29 mouse cellular contexts compared by ENCODE assay signal in the genomic region with DNA sequence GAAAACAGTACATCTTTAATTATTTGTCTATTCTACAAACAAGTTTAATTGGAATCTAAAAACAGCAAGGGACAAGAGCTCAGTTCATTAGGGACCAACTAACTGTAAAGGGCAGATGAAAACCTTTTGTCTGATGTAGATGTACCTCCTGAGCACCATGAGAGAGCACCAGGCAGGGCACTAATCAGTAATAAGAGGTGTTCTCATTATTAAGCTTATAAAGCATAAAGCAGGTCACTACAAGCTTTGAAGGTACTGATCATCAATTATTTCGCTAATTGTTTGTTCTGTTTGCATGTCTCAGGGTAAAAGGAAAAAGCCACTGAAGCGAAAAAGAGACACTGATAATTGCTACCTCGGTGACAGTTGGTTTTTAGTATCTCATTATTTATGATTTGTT.
DNase-seq lines count a peak whose midpoint lies in the region; ATAC-seq lines count a peak whose summit lies in the region.
"Had no signal": no experiment of that assay in that cellular context is flagged by ENCODE, and none has a peak within 500 bp of the region (broad histone marks: within the 10 kb centered on the region; RNA-seq: fewer than 3 reads in every experiment).

No protein-coding gene starts in this region.

- no peak overlapping the region for H3K4me3 ChIP-seq in forebrain, embryonic 11.5 days (ENCODE audit: low read depth, low read length)
- H3K4me3 ChIP-seq in forebrain, embryonic 15.5 days: no peak overlapping the region
- no peak overlapping the region for H3K4me3 ChIP-seq in neural tube, embryonic 13.5 days
- H3K4me3 ChIP-seq: embryonic facial prominence, embryonic 15.5 days; heart, embryonic 12.5 days; heart, embryonic 15.5 days; hindbrain, embryonic 10.5 days; hindbrain, embryonic 13.5 days; intestine, embryonic 15.5 days had no signal

- intact Hi-C loops in left cerebral cortex, postnatal 14 days (cut with DNase I): no loop called here

- no peak overlapping the region for H3K9ac ChIP-seq in forebrain, embryonic 11.5 days (ENCODE audit: low read length)
- H3K9ac ChIP-seq in forebrain, embryonic 15.5 days (replicated peaks): no peak overlapping the region
- no peak overlapping the region for H3K9ac ChIP-seq in neural tube, embryonic 13.5 days
- H3K9ac ChIP-seq: embryonic facial prominence, embryonic 15.5 days; heart, embryonic 12.5 days; heart, embryonic 15.5 days; hindbrain, embryonic 13.5 days; intestine, embryonic 15.5 days had no signal

- peak; percentile 86 for ATAC-seq in forebrain, embryonic 11.5 days (replicated peaks; ENCODE audit: low FRiP score)
- ATAC-seq in forebrain, embryonic 15.5 days (replicated peaks): no peak
- ATAC-seq in neural tube, embryonic 13.5 days (ENCODE audit: low read depth): peak; percentile 75; the same call in 1 of the 2 replicates
- ATAC-seq: forebrain, embryonic 16.5 days; hindbrain, embryonic 16.5 days; intestine, embryonic 15.5 days had no signal

- no peaks in the 10 kb centered on the region for H3K9me3 ChIP-seq in forebrain, embryonic 11.5 days (ENCODE audit: control insufficient read depth, low read length)
- H3K9me3 ChIP-seq in forebrain, embryonic 15.5 days: no peaks in the 10 kb centered on the region
- no peaks in the 10 kb centered on the region for H3K9me3 ChIP-seq in neural tube, embryonic 13.5 days
- H3K9me3 ChIP-seq: embryonic facial prominence, embryonic 15.5 days; G1E; heart, embryonic 12.5 days; heart, embryonic 15.5 days; hindbrain, embryonic 10.5 days; hindbrain, embryonic 13.5 days; intestine, embryonic 15.5 days had no signal

- WGBS in forebrain, embryonic 11.5 days: 62% methylated on average over 3 of the region's 3 CpGs
- 32% methylated on average over 3 of the region's 3 CpGs for WGBS in forebrain, embryonic 15.5 days
- 62% methylated on average over 3 of the region's 3 CpGs for WGBS in neural tube, embryonic 13.5 days

- no peaks in the 10 kb centered on the region for H3K4me1 ChIP-seq in forebrain, embryonic 11.5 days (replicated peaks; ENCODE audit: control insufficient read depth, insufficient read depth, low read length)
- H3K4me1 ChIP-seq in forebrain, embryonic 15.5 days: peaks cover 8% of the 10 kb centered on the region; the same call in 1 of the 2 replicates
- 0 out of 2 replicates have a peak, but pooled peaks cover 6% of the 10 kb centered on the region for H3K4me1 ChIP-seq in neural tube, embryonic 13.5 days (replicated peaks)
- H3K4me1 ChIP-seq: embryonic facial prominence, embryonic 15.5 days; heart, embryonic 12.5 days; hindbrain, embryonic 10.5 days; hindbrain, embryonic 13.5 days; intestine, embryonic 15.5 days had no signal

- no peaks in the 10 kb centered on the region for H3K36me3 ChIP-seq in forebrain, embryonic 11.5 days (ENCODE audit: control insufficient read depth, insufficient read depth, low read length)
- H3K36me3 ChIP-seq in forebrain, embryonic 15.5 days: no peaks in the 10 kb centered on the region
- H3K36me3 ChIP-seq in neural tube, embryonic 13.5 days: no peaks in the 10 kb centered on the region
- H3K36me3 ChIP-seq: embryonic facial prominence, embryonic 15.5 days; G1E; heart, embryonic 12.5 days; heart, embryonic 15.5 days; hindbrain, embryonic 10.5 days; hindbrain, embryonic 13.5 days; intestine, embryonic 15.5 days had no signal

- no peaks in the 10 kb centered on the region for H3K27me3 ChIP-seq in forebrain, embryonic 11.5 days (ENCODE audit: control insufficient read depth, insufficient read depth, low read length)
- no peaks in the 10 kb centered on the region for H3K27me3 ChIP-seq in forebrain, embryonic 15.5 days
- H3K27me3 ChIP-seq in neural tube, embryonic 13.5 days: no peaks in the 10 kb centered on the region
- H3K27me3 ChIP-seq: CH12.LX; embryonic facial prominence, embryonic 15.5 days; heart, embryonic 12.5 days; heart, embryonic 15.5 days; hindbrain, embryonic 13.5 days; intestine, embryonic 15.5 days had no signal

- no peak overlapping the region for H3K27ac ChIP-seq in forebrain, embryonic 11.5 days (ENCODE audit: low read depth, low read length)
- no peak overlapping the region for H3K27ac ChIP-seq in forebrain, embryonic 15.5 days (replicated peaks)
- H3K27ac ChIP-seq in neural tube, embryonic 13.5 days (replicated peaks): no peak overlapping the region
- H3K27ac ChIP-seq: embryonic facial prominence, embryonic 15.5 days; heart, embryonic 15.5 days; hindbrain, embryonic 10.5 days; hindbrain, embryonic 13.5 days; intestine, embryonic 15.5 days had no signal

- DNase-seq in forebrain, embryonic 11.5 days (ENCODE audit: low spot score): no peak
- no peak for DNase-seq in neural tube, embryonic 10.5 days (ENCODE audit: extremely low spot score, low spot score)
- DNase-seq in retina, embryonic 14.5 days (ENCODE audit: low spot score): peak; percentile 71
- DNase-seq in frontal cortex, postnatal 10 days (ENCODE audit: low spot score in 2 of 2): no peak
- DNase-seq in left cerebral cortex, postnatal 14 days (ENCODE audit: low spot score in 2 of 2): no peak
- DNase-seq: adrenal gland, adult 2 months; adrenal gland, postnatal 14 days; B cell, adult 2 months; cerebellum, adult 11-12 months; cerebellum, adult 8-10 months; cerebellum, postnatal 10 days; cerebellum, postnatal 36 days; embryo, embryonic 11 days; gastrocnemius, postnatal 25 days; heart, adult 18-20 months; heart, postnatal 10 days; heart, postnatal 36 days had no signal

- no peak overlapping the region for H3K4me2 ChIP-seq in forebrain, embryonic 11.5 days (ENCODE audit: low read depth, low read length, severe bottlenecking)
- H3K4me2 ChIP-seq in forebrain, embryonic 15.5 days (replicated peaks): no peak overlapping the region
- H3K4me2 ChIP-seq in neural tube, embryonic 13.5 days: no peak overlapping the region
- H3K4me2 ChIP-seq: embryonic facial prominence, embryonic 15.5 days; heart, embryonic 12.5 days; heart, embryonic 15.5 days; hindbrain, embryonic 13.5 days; intestine, embryonic 15.5 days had no signal
